Mouse (Mus musculus) C2C12 (cell line): ENCODE data around the gene Palld.

Source experiments
- CTCF ChIP-seq: IDR thresholded peaks from one replicate; pipeline ENCODE4 v1.5.1; 2011; ENCODE audit not compliant: control insufficient read depth, insufficient read depth, insufficient read length
- MYOD1 ChIP-seq: IDR thresholded peaks from one replicate; pipeline ENCODE4 v1.6.1; 2011; ENCODE audit warnings: low read depth; ENCODE audit not compliant: control insufficient read depth, insufficient read length
- MYOG ChIP-seq: IDR thresholded peaks from one replicate; pipeline ENCODE4 v1.6.1; 2011; ENCODE audit not compliant: control insufficient read depth, insufficient read length; ENCODE audit errors: extremely low read depth

DNA sequence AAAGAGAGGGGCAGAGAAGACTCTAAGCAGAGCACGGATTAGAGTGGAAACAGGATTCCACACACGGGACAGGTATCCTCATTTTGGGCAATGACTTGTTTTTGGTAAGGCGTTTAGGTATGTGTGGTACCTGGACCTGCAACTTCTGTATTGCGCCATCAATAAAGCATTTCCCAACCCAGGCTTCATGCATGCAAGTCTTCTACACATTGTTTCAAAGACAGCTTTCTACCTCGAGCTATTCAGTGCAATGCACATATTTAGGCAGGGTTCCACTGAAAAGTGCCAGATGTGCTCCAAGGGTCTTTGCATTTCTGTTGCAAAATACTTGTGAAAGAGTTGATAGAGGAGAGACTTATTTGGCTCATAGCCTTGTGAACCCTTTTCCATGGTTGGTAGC is 241.5 kb downstream of the Palld start:
- no peak for TF ChIP-seq CTCF
- TF ChIP-seq MYOG = no peak
- TF ChIP-seq MYOD1 = no peak
